ENCODE assay signal across 14 mouse cellular contexts in genomic region chr19:26466244-26466643, GRCm38 (mm10).
"Had no signal": no experiment of that assay in that cellular context is flagged by ENCODE, and none has a peak within 500 bp of the region (broad histone marks: within the 10 kb centered on the region; RNA-seq: fewer than 3 reads in every experiment).

No protein-coding gene starts in this region.

- H3K4me1 ChIP-seq: liver, embryonic 13.5 days; stomach, embryonic 15.5 days had no signal

- H3K27me3 ChIP-seq: liver, embryonic 13.5 days; midbrain, embryonic 12.5 days; midbrain, embryonic 15.5 days; neural tube, embryonic 12.5 days; neural tube, embryonic 15.5 days; stomach, embryonic 15.5 days had no signal

- H3K4me3 ChIP-seq: liver, embryonic 13.5 days; midbrain, embryonic 12.5 days; midbrain, embryonic 15.5 days; neural tube, embryonic 12.5 days; neural tube, embryonic 15.5 days; stomach, embryonic 15.5 days had no signal

- H3K9me3 ChIP-seq: liver, embryonic 13.5 days; midbrain, embryonic 12.5 days; midbrain, embryonic 15.5 days; neural tube, embryonic 12.5 days; neural tube, embryonic 15.5 days; stomach, embryonic 15.5 days had no signal

- H3K27ac ChIP-seq: liver, embryonic 13.5 days; macrophage; neural tube, embryonic 12.5 days; stomach, embryonic 15.5 days had no signal

- H3K9ac ChIP-seq: liver, embryonic 13.5 days; lung, embryonic 14.5 days; midbrain, embryonic 12.5 days; midbrain, embryonic 15.5 days; neural tube, embryonic 12.5 days; neural tube, embryonic 15.5 days; stomach, embryonic 15.5 days had no signal

- H3K4me2 ChIP-seq: liver, embryonic 13.5 days; lung, embryonic 14.5 days; neural tube, embryonic 12.5 days; neural tube, embryonic 15.5 days; stomach, embryonic 15.5 days had no signal

- H3K36me3 ChIP-seq: liver, embryonic 13.5 days; midbrain, embryonic 12.5 days; midbrain, embryonic 15.5 days; neural tube, embryonic 12.5 days; neural tube, embryonic 15.5 days; stomach, embryonic 15.5 days had no signal

- ATAC-seq: lung, postnatal 0 days had no signal

- DNase-seq: kidney, postnatal 14 days; kidney, postnatal 4 days; liver, embryonic 13.5 days; lung, embryonic 14.5 days; right cerebral cortex, postnatal 25 days; spleen, adult 18-20 months; thymus, postnatal 25 days had no signal
